Comparison of ENCODE assay signal across 11 mouse cellular contexts in genomic region chr6:124786756-124787420, GRCm38 (mm10). TPM values are rescaled to one million over a fixed set of nuclear protein-coding genes. Genes with fewer than 3 reads are reported as not detected.
DNase-seq lines count a peak whose midpoint lies in the region; ATAC-seq lines count a peak whose summit lies in the region.
"Had no signal": no experiment of that assay in that cellular context is flagged by ENCODE, and none has a peak within 500 bp of the region (broad histone marks: within the 10 kb centered on the region; RNA-seq: fewer than 3 reads in every experiment).

No protein-coding gene starts in this region.

- no peak overlapping the region for H3K4me3 ChIP-seq in embryonic facial prominence, embryonic 10.5 days
- H3K4me3 ChIP-seq: embryonic facial prominence, embryonic 12.5 days; heart, embryonic 15.5 days had no signal

- peaks cover 8% of the 10 kb centered on the region for H3K4me1 ChIP-seq in embryonic facial prominence, embryonic 10.5 days

- no peak overlapping the region for H3K27ac ChIP-seq in embryonic facial prominence, embryonic 10.5 days (replicated peaks)
- H3K27ac ChIP-seq: embryonic facial prominence, embryonic 12.5 days; heart, embryonic 15.5 days had no signal

- no peaks in the 10 kb centered on the region for H3K27me3 ChIP-seq in embryonic facial prominence, embryonic 10.5 days (replicated peaks; ENCODE audit: low read depth, poor library complexity, severe bottlenecking)
- H3K27me3 ChIP-seq: embryonic facial prominence, embryonic 12.5 days; heart, embryonic 15.5 days had no signal

- DNase-seq in right cerebral cortex, adult 18-20 months: peak; percentile 61
- DNase-seq in right cerebral cortex, postnatal 14 days: no peak
- peak; percentile 95 for DNase-seq in cerebellum, adult 9-10 months
- peak; percentile 25 for DNase-seq in kidney, postnatal 14 days
- no peak for DNase-seq in embryonic facial prominence, embryonic 10.5 days (ENCODE audit: low spot score)
- DNase-seq in Muller cell, postnatal 12 days (ENCODE audit: inconsistent ontology term): no peak
- DNase-seq: gastrocnemius, postnatal 36 days; lung, adult 18-20 months had no signal

- WGBS in embryonic facial prominence, embryonic 10.5 days: 63% methylated on average over 8 of the region's 8 CpGs

- no peak for ATAC-seq in CD4-positive, CD25-positive, alpha-beta regulatory T cell, adult 4 months

- H3K36me3 ChIP-seq in embryonic facial prominence, embryonic 10.5 days (replicated peaks): no peaks in the 10 kb centered on the region; the same call in 1 of the 2 replicates
- H3K36me3 ChIP-seq: embryonic facial prominence, embryonic 12.5 days; heart, embryonic 15.5 days had no signal

- no peaks in the 10 kb centered on the region for H3K9me3 ChIP-seq in embryonic facial prominence, embryonic 10.5 days
- H3K9me3 ChIP-seq: embryonic facial prominence, embryonic 12.5 days; heart, embryonic 15.5 days had no signal

RNA-seq across cellular contexts. Expression of gene Lrrc23, which starts 7.4 kb away (rescaled TPM):
- polyA plus RNA-seq in embryonic facial prominence, embryonic 10.5 days (2016; fragmentation: Nextera tagmentation; extraction: Ambion mirVana): 0.50 and 0.74 TPM in 2 replicates
- polyA plus RNA-seq in CD4-positive, CD25-positive, alpha-beta regulatory T cell, adult 4 months (2017; shearing (Covaris generic)): 1 to 10 TPM; 1.1 to 2.7 TPM

RNA-seq across cellular contexts. Expression of gene Eno2, which starts 17.4 kb away (rescaled TPM):
- polyA plus RNA-seq in embryonic facial prominence, embryonic 10.5 days (2016; fragmentation: Nextera tagmentation; extraction: Ambion mirVana): 2.3 and 2.4 TPM in 2 replicates
- polyA plus RNA-seq in CD4-positive, CD25-positive, alpha-beta regulatory T cell, adult 4 months (2017; shearing (Covaris generic)): 1 to 10 TPM; 3.0 to 9.9 TPM

RNA-seq across cellular contexts. Expression of gene Spsb2, which starts 21.6 kb away (rescaled TPM):
- polyA plus RNA-seq in embryonic facial prominence, embryonic 10.5 days (2016; fragmentation: Nextera tagmentation; extraction: Ambion mirVana): 7.1 and 8.3 TPM in 2 replicates
- 1 to 10 TPM; 1.7 to 3.4 TPM for polyA plus RNA-seq in CD4-positive, CD25-positive, alpha-beta regulatory T cell, adult 4 months (2017; shearing (Covaris generic))

RNA-seq across cellular contexts. Expression of gene Tpi1, which starts 27.2 kb away (rescaled TPM):
- polyA plus RNA-seq in embryonic facial prominence, embryonic 10.5 days (2016; fragmentation: Nextera tagmentation; extraction: Ambion mirVana): 829 and 899 TPM in 2 replicates
- 10 to 100 TPM; 65.7 to 90.0 TPM for polyA plus RNA-seq in CD4-positive, CD25-positive, alpha-beta regulatory T cell, adult 4 months (2017; shearing (Covaris generic))

RNA-seq across cellular contexts. Expression of gene Atn1, which starts 30.6 kb away (rescaled TPM):
- 12.6 and 15.2 TPM in 2 replicates for polyA plus RNA-seq in embryonic facial prominence, embryonic 10.5 days (2016; fragmentation: Nextera tagmentation; extraction: Ambion mirVana)
- 1 to 10 TPM; 4.4 to 4.8 TPM for polyA plus RNA-seq in CD4-positive, CD25-positive, alpha-beta regulatory T cell, adult 4 months (2017; shearing (Covaris generic))

Comparison
In these comparisons a context has a peak if more than half of its experiments do, and no peak if none do; other contexts are left out.
1. DNase-seq: peak in right cerebral cortex, adult 18-20 months (single experiment), cerebellum, adult 9-10 months (single experiment) and kidney, postnatal 14 days (single experiment); none in right cerebral cortex, postnatal 14 days (single experiment), embryonic facial prominence, embryonic 10.5 days (single experiment) and Muller cell, postnatal 12 days (single experiment).